Mouse (Mus musculus): Measurements from ENCODE around the gene Cbfa2t2. TPM values are rescaled to one million over a fixed set of nuclear protein-coding genes. Genes with fewer than 3 reads are reported as not detected.

Gene Cbfa2t2
- total and polyA plus RNA-seq, 2 experiments from 2014 or later: 31.9 to 41.8 TPM

DNA sequence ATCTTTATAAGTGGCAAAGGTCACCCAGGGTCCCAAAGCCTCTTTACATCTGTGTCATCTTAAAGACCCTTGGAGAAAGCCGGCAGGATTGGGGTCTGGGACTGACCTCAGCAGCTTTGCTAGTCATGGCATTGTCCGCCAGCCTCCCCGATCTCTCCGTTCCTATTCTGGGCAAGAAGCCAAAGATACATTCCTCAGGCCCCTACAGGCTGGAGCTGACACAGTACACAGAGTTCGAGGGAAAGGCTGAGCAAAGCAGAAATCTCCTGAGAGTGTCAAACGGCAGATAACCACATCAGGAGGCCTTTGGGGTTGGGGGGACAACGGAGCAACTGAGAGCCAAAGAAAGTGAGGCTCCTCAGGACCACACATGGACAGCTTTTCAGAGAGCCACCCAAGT lies 33.5 kb upstream of the Cbfa2t2 start:
- 21% methylated on average over 7 of the region's 7 CpGs for WGBS
- H3K27ac ChIP-seq (ENCODE audit: low read depth, low read length): no peak overlapping the region
- H3K9me3 ChIP-seq (ENCODE audit: low read length): no peaks in the 10 kb centered on the region
- ATAC-seq (no peak), DNase-seq (no peak)
- H3K4me1 ChIP-seq (ENCODE audit: insufficient read depth): peaks cover 14% of the 10 kb centered on the region
- no peak overlapping the region for H3K4me3 ChIP-seq (ENCODE audit: low read depth, low read length)
- no peaks in the 10 kb centered on the region for H3K36me3 ChIP-seq (ENCODE audit: insufficient read depth)
- TF ChIP-seq CTCF (IDR thresholded peaks at IDR 0.05; ENCODE audit: low read depth): no peak
- H3K9ac ChIP-seq: no peak overlapping the region
- no peaks in the 10 kb centered on the region for H3K27me3 ChIP-seq (ENCODE audit: insufficient read depth, low read length)
- no peak overlapping the region for H3K4me2 ChIP-seq (ENCODE audit: low read depth)

GRCm38 (mm10) chr2:154405447-154405994 lies 30.8 kb upstream of the Cbfa2t2 start:
- Histone ChIP-seq H3K36me3 (ENCODE audit: insufficient read depth) (no peaks in the 10 kb centered on the region), H3K27me3 (ENCODE audit: insufficient read depth, low read length) (no peaks in the 10 kb centered on the region), H3K4me1 (ENCODE audit: insufficient read depth) (peaks cover 14% of the 10 kb centered on the region), H3K9ac (no peak overlapping the region), H3K27ac (ENCODE audit: low read depth, low read length) (0 out of 2 replicates have a peak overlapping the region, but pooled peaks have one; percentile 21), H3K9me3 (ENCODE audit: low read length) (no peaks in the 10 kb centered on the region), H3K4me3 (ENCODE audit: low read depth, low read length) (no peak overlapping the region), H3K4me2 (ENCODE audit: low read depth) (0 out of 2 replicates have a peak overlapping the region, but pooled peaks have one; percentile 13)
- DNase-seq (no peak), ATAC-seq (no peak)
- WGBS: 42% methylated on average over 5 of the region's 5 CpGs
- no peak for TF ChIP-seq CTCF (IDR thresholded peaks at IDR 0.05; ENCODE audit: low read depth)

DNA sequence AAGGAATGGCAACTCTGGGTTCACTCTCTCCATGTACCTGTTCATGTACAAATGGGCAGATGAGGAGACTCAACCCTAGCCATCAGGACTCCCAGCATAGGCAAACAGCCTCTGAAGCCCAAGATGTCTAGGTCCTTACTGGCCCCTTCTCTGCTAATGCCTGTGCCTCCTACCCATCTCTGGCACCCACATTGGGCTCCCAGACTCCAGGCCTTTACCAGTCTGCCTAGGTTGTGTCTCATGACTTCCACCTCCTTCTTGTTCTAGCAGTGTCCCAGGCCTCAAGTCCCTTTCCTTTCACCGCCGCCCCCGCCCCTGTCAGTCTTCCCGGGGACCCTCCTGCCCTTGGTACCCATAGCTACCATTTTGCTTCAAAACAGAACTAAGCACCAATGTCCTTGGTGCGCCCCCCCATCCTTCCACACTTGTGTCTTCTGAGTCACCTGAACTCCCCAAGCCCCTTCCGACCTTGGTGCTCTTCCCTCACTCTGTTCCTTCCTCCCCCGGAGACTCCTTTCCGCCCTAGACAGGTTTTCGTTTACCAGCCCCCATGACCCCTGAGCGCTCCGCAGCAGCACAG lies 29.1 kb upstream of the Cbfa2t2 start:
- DNase-seq (no peak), ATAC-seq (no peak)
- H3K9me3 ChIP-seq (ENCODE audit: low read length): no peaks in the 10 kb centered on the region
- no peaks in the 10 kb centered on the region for H3K36me3 ChIP-seq (ENCODE audit: insufficient read depth)
- no peak for TF ChIP-seq CTCF (IDR thresholded peaks at IDR 0.05; ENCODE audit: low read depth)
- H3K4me3 ChIP-seq (ENCODE audit: low read depth, low read length): peak overlapping the region; percentile 82
- H3K27ac ChIP-seq (ENCODE audit: low read depth, low read length): no peak overlapping the region
- H3K9ac ChIP-seq: peak overlapping the region; percentile 80
- 33% methylated on average over 11 of the region's 11 CpGs for WGBS
- H3K27me3 ChIP-seq (ENCODE audit: insufficient read depth, low read length): no peaks in the 10 kb centered on the region
- H3K4me1 ChIP-seq (ENCODE audit: insufficient read depth): peaks cover 14% of the 10 kb centered on the region
- H3K4me2 ChIP-seq (ENCODE audit: low read depth): peak overlapping the region; percentile 72

DNA sequence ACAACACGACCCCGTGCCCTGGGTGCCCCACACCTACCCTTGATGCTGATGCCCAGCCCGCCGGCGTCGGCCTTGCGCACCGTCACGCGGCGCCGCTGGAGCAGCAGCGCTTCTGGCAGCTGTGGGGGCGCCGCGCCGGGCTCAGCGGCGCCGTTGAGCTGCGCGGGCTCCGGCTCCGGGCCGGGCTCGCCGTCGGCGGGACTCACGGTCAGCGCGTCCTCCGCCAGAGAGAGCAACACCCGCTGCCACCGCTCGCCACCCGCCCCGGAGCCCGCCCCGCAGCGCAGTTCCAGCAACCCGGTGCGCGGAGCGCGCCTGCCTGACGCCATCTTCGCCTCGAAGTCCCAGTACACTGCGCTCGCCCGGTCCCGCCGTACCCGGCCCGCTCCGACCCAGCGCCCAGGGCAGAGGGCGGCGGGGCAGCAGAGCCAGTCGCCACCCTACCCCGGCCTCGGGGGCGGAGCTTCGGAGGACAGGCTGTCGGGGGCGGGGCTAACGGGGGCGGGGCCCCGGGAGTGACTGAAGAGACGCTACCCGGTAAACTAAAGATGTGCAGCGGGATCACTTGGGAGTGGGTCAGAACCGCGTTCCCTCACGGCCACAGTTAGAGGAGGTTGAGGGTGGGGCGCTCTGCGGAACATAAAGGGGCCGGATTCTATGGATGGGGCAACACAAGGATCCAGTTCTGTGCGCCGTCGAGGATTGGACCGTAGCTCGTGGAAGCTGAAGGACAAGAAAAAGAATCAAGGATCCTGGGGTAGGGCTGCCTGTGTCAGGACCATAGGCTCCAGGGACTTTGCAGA lies 28.4 kb upstream of the Cbfa2t2 start, which contains the start of gene Snta1:
Snta1 (minus strand) TSS at position 457 of the 803 bp plus-strand sequence.
- no peaks in the 10 kb centered on the region for H3K9me3 ChIP-seq (ENCODE audit: low read length)
- peaks cover 14% of the 10 kb centered on the region for H3K4me1 ChIP-seq (ENCODE audit: insufficient read depth)
- WGBS: 4% methylated on average over 71 of the region's 84 CpGs
- no peaks in the 10 kb centered on the region for H3K27me3 ChIP-seq (ENCODE audit: insufficient read depth, low read length)
- ATAC-seq: peak; percentile 85
- peak; percentile 73 for DNase-seq
- peak within 1 kb of the TSS; percentile 59; the same call in 1 of the 2 replicates for H3K27ac ChIP-seq (ENCODE audit: low read depth, low read length)
- TF ChIP-seq CTCF (IDR thresholded peaks at IDR 0.05; ENCODE audit: low read depth): peak; percentile 1; the same call in 1 of the 2 replicates
- no peaks in the 10 kb centered on the region for H3K36me3 ChIP-seq (ENCODE audit: insufficient read depth)
- peak within 1 kb of the TSS; percentile 72 for H3K4me2 ChIP-seq (ENCODE audit: low read depth)
- peak within 1 kb of the TSS; percentile 82 for H3K4me3 ChIP-seq (ENCODE audit: low read depth, low read length)
- H3K9ac ChIP-seq: peak within 1 kb of the TSS; percentile 80

GRCm38 (mm10) chr2:154410355-154410754 lies 25.9 kb upstream of the Cbfa2t2 start:
- no peak overlapping the region for H3K4me3 ChIP-seq (ENCODE audit: low read depth, low read length)
- peaks cover 12% of the 10 kb centered on the region for H3K4me1 ChIP-seq (ENCODE audit: insufficient read depth)
- DNase-seq (peak; percentile 70), ATAC-seq (peak; percentile 21)
- no peaks in the 10 kb centered on the region for H3K36me3 ChIP-seq (ENCODE audit: insufficient read depth)
- H3K27ac ChIP-seq (ENCODE audit: low read depth, low read length): no peak overlapping the region
- no peak overlapping the region for H3K4me2 ChIP-seq (ENCODE audit: low read depth)
- no peaks in the 10 kb centered on the region for H3K27me3 ChIP-seq (ENCODE audit: insufficient read depth, low read length)
- 44% methylated on average over 2 of the region's 2 CpGs for WGBS
- no peaks in the 10 kb centered on the region for H3K9me3 ChIP-seq (ENCODE audit: low read length)
- TF ChIP-seq CTCF (IDR thresholded peaks at IDR 0.05; ENCODE audit: low read depth): no peak
- H3K9ac ChIP-seq: no peak overlapping the region

DNA sequence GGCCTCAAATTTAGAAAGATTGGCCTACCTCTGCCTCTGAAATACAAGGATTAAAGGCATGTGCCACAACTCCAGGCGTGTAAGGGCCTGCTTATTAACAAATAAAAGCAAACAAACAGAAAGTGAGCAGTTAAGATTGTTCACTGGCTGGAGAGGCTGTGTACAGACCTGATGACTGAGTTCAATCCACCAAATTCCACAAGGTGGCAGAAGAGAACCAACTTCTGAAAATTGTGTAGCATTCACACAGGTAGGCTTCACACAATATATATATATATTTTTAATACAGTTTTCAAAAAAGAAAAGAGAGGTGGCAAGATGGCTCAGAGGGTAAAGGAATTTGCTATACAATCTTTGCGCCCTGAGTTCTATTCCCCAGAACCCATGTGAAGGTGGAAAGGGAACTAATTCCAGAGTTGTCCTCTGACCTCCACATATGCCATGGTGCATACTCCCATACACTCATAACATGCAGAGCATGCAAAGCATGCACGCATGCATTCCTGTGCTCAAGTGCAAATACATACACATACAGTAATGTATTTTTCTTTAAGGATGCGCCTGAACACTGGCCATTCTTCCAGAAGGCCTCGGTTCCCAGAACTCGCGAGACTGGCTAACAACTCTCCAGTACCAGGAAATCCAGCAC lies 24.1 kb upstream of the Cbfa2t2 start:
- DNase-seq: peak; percentile 85
- WGBS: 66% methylated on average over 7 of the region's 7 CpGs
- peak; percentile 42; the same call in 1 of the 2 replicates for ATAC-seq
- no peak overlapping the region for H3K4me2 ChIP-seq (ENCODE audit: low read depth)
- no peak overlapping the region for H3K4me3 ChIP-seq (ENCODE audit: low read depth, low read length)
- no peaks in the 10 kb centered on the region for H3K9me3 ChIP-seq (ENCODE audit: low read length)
- no peaks in the 10 kb centered on the region for H3K27me3 ChIP-seq (ENCODE audit: insufficient read depth, low read length)
- TF ChIP-seq CTCF (IDR thresholded peaks at IDR 0.05; ENCODE audit: low read depth): peak; percentile 75
- H3K27ac ChIP-seq (ENCODE audit: low read depth, low read length): no peak overlapping the region
- no peak overlapping the region for H3K9ac ChIP-seq
- no peaks in the 10 kb centered on the region for H3K36me3 ChIP-seq (ENCODE audit: insufficient read depth)
- peaks cover 2% of the 10 kb centered on the region; the same call in 1 of the 2 replicates for H3K4me1 ChIP-seq (ENCODE audit: insufficient read depth)

Data from forebrain, postnatal 0 days (tissue).